Mouse (Mus musculus) megakaryocyte-erythroid progenitor cell, adult 5 weeks (primary cell): Measurements from ENCODE around the gene Acbd6. TPM values are rescaled to one million over a fixed set of nuclear protein-coding genes. Genes with fewer than 3 reads are reported as not detected.

Source experiments
- polyA plus RNA-seq: library from polyadenylated mRNA; stranded (reverse); fragments of >175 nt; gene quantifications from 2 replicates; pipeline ENCODE4 v1.2.3, GENCODE M21; 2012

Acbd6 gene
- 346 and 356 TPM in 2 replicates for polyA plus RNA-seq

GRCm38 (mm10) chr1:155558012-155558842 lies at the start of gene Acbd6:
TSS of gene Acbd6 (plus strand) at chr1:155558120.

Other genes with a start within 250 kb of the Acbd6 start
- 4.4 and 6.9 TPM in 2 replicates for gene Xpr1, start 140.7 kb upstream of the Acbd6 start, polyA plus RNA-seq
- not detected in 2 replicates for gene Lhx4, start 193.6 kb downstream of the Acbd6 start, polyA plus RNA-seq